Mouse (Mus musculus): ENCODE data around the gene Hacd2.

GRCm38 (mm10) chr16:35154245-35154640, 132.0 kb downstream of the Hacd2 start:
- no peak for TF ChIP-seq POLR2A (IDR thresholded peaks at IDR 0.05; ENCODE audit: borderline replicate concordance, extremely low read depth, insufficient read depth, insufficient read length, poor library complexity, severe bottlenecking)
- no peak for TF ChIP-seq CTCF (IDR thresholded peaks at IDR 0.05; ENCODE audit: borderline replicate concordance, extremely low read depth, insufficient read depth, insufficient read length)
